14 mouse cellular contexts compared by ENCODE assay signal in genomic region chr9:60626311-60626791, GRCm38 (mm10).
DNase-seq lines count a peak whose midpoint lies in the region; ATAC-seq and TF ChIP-seq lines count a peak whose summit lies in the region.
"Had no signal": no experiment of that assay in that cellular context is flagged by ENCODE, and none has a peak within 500 bp of the region (broad histone marks: within the 10 kb centered on the region; RNA-seq: fewer than 3 reads in every experiment).

No protein-coding gene starts in this region.

- no peak overlapping the region for H3K4me3 ChIP-seq in heart, embryonic 10.5 days
- H3K4me3 ChIP-seq in cerebellum, adult 2 months (replicated peaks; ENCODE audit: insufficient read depth, low read depth, low read length) = no peak overlapping the region
- H3K4me3 ChIP-seq in forebrain, embryonic 16.5 days (replicated peaks; ENCODE audit: low read length) = no peak overlapping the region
- H3K4me3 ChIP-seq in midbrain, embryonic 15.5 days = no peak overlapping the region
- no peak overlapping the region for H3K4me3 ChIP-seq in limb, embryonic 10.5 days
- H3K4me3 ChIP-seq: heart, embryonic 12.5 days; limb, embryonic 13.5 days had no signal

- H3K4me1 ChIP-seq in heart, embryonic 10.5 days = peaks cover 35% of the 10 kb centered on the region
- peaks cover 62% of the 10 kb centered on the region for H3K4me1 ChIP-seq in cerebellum, adult 2 months (ENCODE audit: control insufficient read depth, insufficient read depth, low read length)
- H3K4me1 ChIP-seq in forebrain, embryonic 16.5 days (replicated peaks; ENCODE audit: control insufficient read depth, insufficient read depth, low read length) = peaks cover 13% of the 10 kb centered on the region
- H3K4me1 ChIP-seq in midbrain, embryonic 15.5 days = peaks cover 24% of the 10 kb centered on the region
- H3K4me1 ChIP-seq in limb, embryonic 10.5 days = no peaks in the 10 kb centered on the region

- H3K36me3 ChIP-seq in heart, embryonic 10.5 days = no peaks in the 10 kb centered on the region
- H3K36me3 ChIP-seq in forebrain, embryonic 16.5 days (ENCODE audit: control insufficient read depth, insufficient read depth) = no peaks in the 10 kb centered on the region
- H3K36me3 ChIP-seq in midbrain, embryonic 15.5 days (replicated peaks) = no peaks in the 10 kb centered on the region
- H3K36me3 ChIP-seq in limb, embryonic 10.5 days = no peaks in the 10 kb centered on the region
- H3K36me3 ChIP-seq: heart, embryonic 12.5 days; limb, embryonic 13.5 days had no signal

- intact Hi-C loops in heart, postnatal 25 days (cut with DNase I) = no loop called here

- no peak for ATAC-seq in forebrain, embryonic 16.5 days
- ATAC-seq in midbrain, embryonic 15.5 days (replicated peaks) = no peak; the same call in 1 of the 2 replicates
- ATAC-seq: intestine, postnatal 0 days; Patski had no signal

- TF ChIP-seq CTCF in cerebellum, adult 2 months (IDR thresholded peaks at IDR 0.05; ENCODE audit: borderline replicate concordance, insufficient read depth, low read depth, low read length) = no peak

- H3K27ac ChIP-seq in heart, embryonic 10.5 days = peak overlapping the region; percentile 53
- peak overlapping the region; percentile 62 for H3K27ac ChIP-seq in cerebellum, adult 2 months (ENCODE audit: insufficient read depth, low read length)
- H3K27ac ChIP-seq in forebrain, embryonic 16.5 days (ENCODE audit: low read length) = peak overlapping the region; percentile 26; the same call in 1 of the 2 replicates
- peak overlapping the region; percentile 48 for H3K27ac ChIP-seq in midbrain, embryonic 15.5 days
- no peak overlapping the region for H3K27ac ChIP-seq in limb, embryonic 10.5 days
- H3K27ac ChIP-seq: limb, embryonic 13.5 days had no signal

- WGBS in heart, embryonic 10.5 days = 67% methylated on average over 7 of the region's 7 CpGs
- WGBS in cerebellum, adult 2 months = 5% methylated on average over 7 of the region's 7 CpGs
- 64% methylated on average over 7 of the region's 7 CpGs for WGBS in forebrain, embryonic 16.5 days
- WGBS in midbrain, embryonic 15.5 days = 59% methylated on average over 7 of the region's 7 CpGs
- 80% methylated on average over 7 of the region's 7 CpGs for WGBS in limb, embryonic 10.5 days

- no peak overlapping the region for H3K9ac ChIP-seq in forebrain, embryonic 16.5 days (replicated peaks; ENCODE audit: low read depth, low read length)
- H3K9ac ChIP-seq in midbrain, embryonic 15.5 days = no peak overlapping the region
- H3K9ac ChIP-seq: heart, embryonic 12.5 days; limb, embryonic 13.5 days; lung, embryonic 14.5 days had no signal

- no peak for DNase-seq in heart, embryonic 10.5 days (ENCODE audit: low spot score)
- no peak for DNase-seq in heart, postnatal 25 days (ENCODE audit: low spot score)
- peak; percentile 79 to 83 for DNase-seq in cerebellum, adult 2 months
- DNase-seq in limb, embryonic 10.5 days (ENCODE audit: low spot score) = no peak
- DNase-seq in ovary, postnatal 14 days (ENCODE audit: low spot score) = no peak
- no peak for DNase-seq in MN1 (ENCODE audit: low spot score)
- DNase-seq: adrenal gland, adult 8-10 months had no signal

- no peak for TF ChIP-seq POLR2A in cerebellum, adult 2 months (IDR thresholded peaks at IDR 0.05; ENCODE audit: borderline replicate concordance, insufficient read depth, low read length)

- no peaks in the 10 kb centered on the region for H3K9me3 ChIP-seq in heart, embryonic 10.5 days
- H3K9me3 ChIP-seq in forebrain, embryonic 16.5 days (ENCODE audit: control insufficient read depth, low read length) = no peaks in the 10 kb centered on the region
- no peaks in the 10 kb centered on the region for H3K9me3 ChIP-seq in midbrain, embryonic 15.5 days
- H3K9me3 ChIP-seq in limb, embryonic 10.5 days (replicated peaks) = no peaks in the 10 kb centered on the region
- H3K9me3 ChIP-seq: heart, embryonic 12.5 days; limb, embryonic 13.5 days had no signal

- no peaks in the 10 kb centered on the region for H3K27me3 ChIP-seq in heart, embryonic 10.5 days (ENCODE audit: insufficient read depth, poor library complexity, severe bottlenecking)
- H3K27me3 ChIP-seq in cerebellum, adult 2 months (ENCODE audit: control insufficient read depth, insufficient read depth, low read length) = no peaks in the 10 kb centered on the region
- no peaks in the 10 kb centered on the region for H3K27me3 ChIP-seq in forebrain, embryonic 16.5 days (replicated peaks; ENCODE audit: control insufficient read depth, insufficient read depth, low read length)
- H3K27me3 ChIP-seq in midbrain, embryonic 15.5 days (replicated peaks) = no peaks in the 10 kb centered on the region
- H3K27me3 ChIP-seq in limb, embryonic 10.5 days (ENCODE audit: low read depth, poor library complexity, severe bottlenecking) = no peaks in the 10 kb centered on the region
- H3K27me3 ChIP-seq: heart, embryonic 12.5 days; limb, embryonic 13.5 days; Patski had no signal

- no peak overlapping the region for H3K4me2 ChIP-seq in forebrain, embryonic 16.5 days (ENCODE audit: low read length)
- H3K4me2 ChIP-seq in midbrain, embryonic 15.5 days = no peak overlapping the region
- H3K4me2 ChIP-seq: heart, embryonic 12.5 days; limb, embryonic 13.5 days; lung, embryonic 14.5 days had no signal

Comparison
In these comparisons a context has a peak if more than half of its experiments do, and no peak if none do; other contexts are left out.
1. DNase-seq: peak in cerebellum, adult 2 months (2 of 2); none in heart, embryonic 10.5 days (single experiment), heart, postnatal 25 days (single experiment), limb, embryonic 10.5 days (single experiment), ovary, postnatal 14 days (single experiment) and MN1 (single experiment).